Mouse (Mus musculus) kidney, adult 2 months (tissue): ENCODE measurements around the gene Scp2. TPM values are rescaled to one million over a fixed set of nuclear protein-coding genes. Genes with fewer than 3 reads are reported as not detected.
A peak's percentile ranks its signal among the peaks of the same experiment; 100 is the strongest.

ENCODE experiments used
- DNase-seq: peaks from one replicate; pipeline ENCODE4 v3.0.0; 2021
- H3K27ac ChIP-seq: fragments of 200-500 bp; 2 replicates; pipeline ENCODE4 v1.5.1; 2012; ENCODE audit warnings: low read depth, low read length, control low read depth, inconsistent platforms; ENCODE audit not compliant: insufficient read depth
- H3K27me3 ChIP-seq: fragments of 200-500 bp; replicated peaks from 2 replicates; pipeline ENCODE4 v1.6.1; 2012; ENCODE audit warnings: mild to moderate bottlenecking, moderate library complexity, low read length, inconsistent platforms; ENCODE audit not compliant: control insufficient read depth, insufficient read depth
- H3K36me3 ChIP-seq: fragments of 200-500 bp; 2 replicates; pipeline ENCODE4 v1.6.1; 2012; ENCODE audit warnings: mild to moderate bottlenecking, moderate library complexity, low read length, inconsistent platforms; ENCODE audit not compliant: control insufficient read depth, insufficient read depth
- H3K4me1 ChIP-seq: fragments of 200-500 bp; 2 replicates; pipeline ENCODE4 v1.6.1; 2011; ENCODE audit warnings: low read length; ENCODE audit not compliant: control insufficient read depth, insufficient read depth
- H3K4me3 ChIP-seq: fragments of 200-500 bp; 2 replicates; pipeline ENCODE4 v1.5.1; 2011; ENCODE audit warnings: mild to moderate bottlenecking, low read depth, low read length, control low read depth; ENCODE audit not compliant: insufficient read depth
- CTCF ChIP-seq: fragments of 200-500 bp; conservative IDR thresholded peaks from 2 replicates; pipeline ENCODE4 v1.5.1; 2011; ENCODE audit warnings: low read depth, mild to moderate bottlenecking, control low read depth, low read length, moderate library complexity, mixed read lengths; ENCODE audit not compliant: insufficient read depth, insufficient read length
- POLR2A ChIP-seq: fragments of 200-500 bp; IDR thresholded peaks from one replicate; pipeline ENCODE4 v1.6.1; 2011; ENCODE audit warnings: low read depth, low read length, control low read depth
- WGBS: fragments of 180-500 bp; shearing (Covaris S2); methylation state at CpG from one replicate; pipeline ENCODE4 v1.1.7; 2018; 5-methylcytosine and 5-hydroxymethylcytosine counted together
- polyA plus RNA-seq: library from polyadenylated mRNA; depleted of rRNA; stranded (reverse); fragments of >200 nt; gene quantifications from 2 replicates; pipeline ENCODE4 v1.2.3, GENCODE M21; 2012

Scp2 gene
- polyA plus RNA-seq, 1 experiment: 670 TPM

- Histone ChIP-seq H3K27me3 (no peaks in the 10 kb centered on the region), H3K36me3 (peaks cover 12% of the 10 kb centered on the region; the same call in 1 of the 2 replicates), H3K4me1 (no peaks in the 10 kb centered on the region), H3K27ac (no peak overlapping the region), H3K4me3 (no peak overlapping the region)
- 68% methylated on average over 8 of the region's 8 CpGs for WGBS
- TF ChIP-seq POLR2A (no peak), CTCF (no peak)
- no peak for DNase-seq
Measured at GRCm38 (mm10) chr4:108046136-108046535, 98.7 kb downstream of the Scp2 start.

GRCm38 (mm10) chr4:108045136-108046107 is 99.4 kb downstream of the Scp2 start:
- TF ChIP-seq POLR2A (no peak), CTCF (no peak)
- H3K27ac ChIP-seq: no peak overlapping the region
- no peak overlapping the region for H3K4me3 ChIP-seq
- H3K36me3 ChIP-seq: peaks cover 12% of the 10 kb centered on the region; the same call in 1 of the 2 replicates
- no peaks in the 10 kb centered on the region for H3K27me3 ChIP-seq
- no peak for DNase-seq
- 74% methylated on average over 19 of the region's 19 CpGs for WGBS
- H3K4me1 ChIP-seq: no peaks in the 10 kb centered on the region

- TF ChIP-seq CTCF: no peak
Measured at GRCm38 (mm10) chr4:108037027-108037426, 107.8 kb downstream of the Scp2 start.

GRCm38 (mm10) chr4:108033041-108033764 is 111.6 kb downstream of the Scp2 start:
- Histone ChIP-seq H3K27me3 (no peaks in the 10 kb centered on the region), H3K4me1 (peaks cover 7% of the 10 kb centered on the region), H3K27ac (no peak overlapping the region), H3K4me3 (no peak overlapping the region), H3K36me3 (no peaks in the 10 kb centered on the region)
- WGBS: 89% methylated on average over 8 of the region's 8 CpGs
- DNase-seq: no peak
- TF ChIP-seq CTCF (no peak), POLR2A (no peak)

More at GRCm38 (mm10) chr4:108037027-108037426, 107.8 kb downstream of the Scp2 start:
- Histone ChIP-seq H3K27ac (no peak overlapping the region), H3K27me3 (no peaks in the 10 kb centered on the region), H3K4me1 (peaks cover 5% of the 10 kb centered on the region), H3K36me3 (no peaks in the 10 kb centered on the region; the same call in 1 of the 2 replicates), H3K4me3 (no peak overlapping the region)
- WGBS: 72% methylated on average over 8 of the region's 8 CpGs
- no peak for DNase-seq

GRCm38 (mm10) chr4:108032352-108032849 is 112.4 kb downstream of the Scp2 start:
- no peaks in the 10 kb centered on the region for H3K36me3 ChIP-seq
- peak overlapping the region; percentile 50 for H3K4me3 ChIP-seq
- WGBS: 43% methylated on average over 11 of the region's 11 CpGs
- no peaks in the 10 kb centered on the region for H3K27me3 ChIP-seq
- H3K4me1 ChIP-seq: peaks cover 7% of the 10 kb centered on the region
- no peak overlapping the region; the same call in 1 of the 2 replicates for H3K27ac ChIP-seq
- TF ChIP-seq CTCF (no peak), POLR2A (no peak)
- DNase-seq: peak; percentile 32

- no peaks in the 10 kb centered on the region for H3K27me3 ChIP-seq
- under 1% methylated on average over 78 of the region's 86 CpGs for WGBS
- TF ChIP-seq CTCF: no peak
- no peak for TF ChIP-seq POLR2A
- DNase-seq: peak; percentile 60
- H3K4me1 ChIP-seq: peaks cover 7% of the 10 kb centered on the region
- H3K4me3 ChIP-seq: peak overlapping the region; percentile 50
- H3K36me3 ChIP-seq: no peaks in the 10 kb centered on the region
- H3K27ac ChIP-seq: no peak overlapping the region; the same call in 1 of the 2 replicates
Measured at GRCm38 (mm10) chr4:108031502-108032351, 113.1 kb downstream of the Scp2 start.
